Mouse (Mus musculus) E14TG2a.4 (cell line): Measurements from ENCODE around the gene Tacr2.

ENCODE experiments used
- H3K27me3 ChIP-seq: 2 replicates; pipeline ENCODE4 v1.6.1; 2014; ENCODE audit warnings: low read length, control low read depth; ENCODE audit not compliant: insufficient read depth
- H3K36me3 ChIP-seq: 2 replicates; pipeline ENCODE4 v1.6.1; 2014; ENCODE audit warnings: low read length, control low read depth; ENCODE audit not compliant: insufficient read depth
- H3K4me1 ChIP-seq: replicated peaks from 2 replicates; pipeline ENCODE4 v1.6.1; 2014; ENCODE audit warnings: low read depth, low read length, control low read depth
- H3K4me3 ChIP-seq: replicated peaks from 2 replicates; pipeline ENCODE4 v1.5.1; 2014; ENCODE audit warnings: mild to moderate bottlenecking, low read length
- H3K9me3 ChIP-seq: 2 replicates; pipeline ENCODE4 v1.6.1; 2014; ENCODE audit warnings: low read length, control low read depth
- CTCF ChIP-seq: conservative IDR thresholded peaks from 2 replicates; pipeline ENCODE4 v1.5.1; 2014; ENCODE audit warnings: low read length
- NANOG ChIP-seq: IDR thresholded peaks from 2 replicates; pipeline ENCODE4 v1.6.1; 2014; ENCODE audit warnings: borderline replicate concordance, low read length, mixed read lengths
- POU5F1 ChIP-seq: IDR thresholded peaks from 2 replicates; pipeline ENCODE4 v1.6.1; 2014; ENCODE audit warnings: low read length, borderline replicate concordance

Tacr2 gene

DNA sequence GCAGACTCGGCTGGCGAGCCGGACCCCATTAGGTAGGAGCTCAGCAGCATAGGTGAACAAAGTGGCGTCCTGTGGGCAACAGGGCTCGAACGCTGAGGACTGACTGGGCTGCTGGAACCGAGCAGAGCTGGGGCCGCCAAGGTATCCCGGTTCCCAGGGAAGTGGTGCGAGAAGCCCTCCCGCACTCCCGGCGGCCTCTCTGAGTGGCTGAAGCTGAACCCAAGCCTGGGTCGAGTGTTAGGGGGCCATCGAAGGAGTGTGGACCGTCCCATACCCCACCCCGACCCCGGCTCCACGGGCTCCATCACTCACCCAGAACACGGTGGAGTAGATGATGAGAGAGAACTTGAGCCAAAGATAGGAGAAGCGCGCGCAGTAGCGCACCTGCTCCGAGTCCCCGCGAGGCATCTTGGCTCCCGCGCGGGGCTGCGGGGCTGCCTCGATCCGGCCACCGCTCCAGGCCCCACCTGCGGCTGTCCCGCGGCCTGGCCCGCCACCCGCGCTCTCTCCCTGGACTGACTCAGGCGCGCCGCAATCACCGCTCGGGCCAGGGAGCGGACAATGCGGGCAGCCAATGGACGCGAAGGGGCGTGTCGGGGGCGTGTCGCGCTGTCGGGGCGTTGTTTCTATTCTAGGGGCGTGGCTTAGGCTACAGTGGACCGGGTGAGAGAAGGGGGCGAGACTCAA, 21.4 kb upstream of the Tacr2 start, which contains the start of gene Tspan15:
Gene Tspan15, minus strand, starts transcription at position 544 of the 687 bp plus-strand sequence.
- Histone ChIP-seq H3K36me3 (no peaks in the 10 kb centered on the region), H3K9me3 (no peaks in the 10 kb centered on the region), H3K27me3 (peaks cover 55% of the 10 kb centered on the region), H3K4me3 (peak within 1 kb of the TSS; percentile 89), H3K4me1 (peaks cover 48% of the 10 kb centered on the region)
- TF ChIP-seq NANOG (no peak), POU5F1 (no peak), CTCF (no peak)

DNA sequence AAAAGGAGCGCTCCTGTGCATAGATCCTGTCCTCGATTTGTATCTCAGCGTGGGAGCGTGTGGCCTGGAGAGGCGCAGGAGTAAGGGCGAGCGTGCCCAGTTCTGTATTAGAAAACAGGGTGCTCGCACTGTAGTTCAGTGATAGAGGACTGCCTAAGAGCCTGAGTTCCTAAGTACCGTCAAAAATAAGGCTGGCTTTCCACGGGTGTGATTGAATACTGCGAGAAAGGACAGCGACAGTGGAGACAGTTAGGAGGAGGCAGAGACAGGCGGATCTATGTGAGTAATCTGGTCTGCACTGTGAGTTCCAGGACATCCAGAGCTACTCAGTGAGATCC, 20.9 kb upstream of the Tacr2 start:
- no peaks in the 10 kb centered on the region for H3K9me3 ChIP-seq
- peaks cover 55% of the 10 kb centered on the region for H3K27me3 ChIP-seq
- peaks cover 48% of the 10 kb centered on the region for H3K4me1 ChIP-seq
- peak overlapping the region; percentile 89 for H3K4me3 ChIP-seq
- no peaks in the 10 kb centered on the region for H3K36me3 ChIP-seq
- TF ChIP-seq NANOG: no peak
- no peak for TF ChIP-seq CTCF
- TF ChIP-seq POU5F1: no peak

DNA sequence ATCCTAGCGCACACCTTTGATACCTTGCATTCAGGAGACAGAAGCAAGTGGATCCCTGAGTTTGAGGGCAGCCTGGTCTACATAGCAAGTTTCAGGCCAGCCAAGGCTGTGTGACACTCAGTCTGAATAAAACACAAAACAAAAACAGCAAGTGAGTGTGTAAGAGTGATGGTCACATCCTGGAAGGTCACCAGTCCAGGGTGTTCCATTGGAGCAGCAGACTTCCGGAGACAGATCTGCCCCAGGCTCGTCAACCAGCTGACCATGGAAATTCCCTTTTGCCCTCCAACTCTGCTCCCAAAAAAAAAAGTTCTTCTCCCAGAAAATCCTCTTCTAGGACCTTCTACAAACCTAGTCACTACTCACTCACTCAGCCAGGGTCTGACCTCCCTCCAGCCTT, 20.4 kb upstream of the Tacr2 start:
- Histone ChIP-seq H3K36me3 (no peaks in the 10 kb centered on the region), H3K4me1 (peaks cover 48% of the 10 kb centered on the region), H3K9me3 (no peaks in the 10 kb centered on the region), H3K27me3 (peaks cover 55% of the 10 kb centered on the region), H3K4me3 (no peak overlapping the region)
- TF ChIP-seq POU5F1 (no peak), CTCF (no peak), NANOG (no peak)

DNA sequence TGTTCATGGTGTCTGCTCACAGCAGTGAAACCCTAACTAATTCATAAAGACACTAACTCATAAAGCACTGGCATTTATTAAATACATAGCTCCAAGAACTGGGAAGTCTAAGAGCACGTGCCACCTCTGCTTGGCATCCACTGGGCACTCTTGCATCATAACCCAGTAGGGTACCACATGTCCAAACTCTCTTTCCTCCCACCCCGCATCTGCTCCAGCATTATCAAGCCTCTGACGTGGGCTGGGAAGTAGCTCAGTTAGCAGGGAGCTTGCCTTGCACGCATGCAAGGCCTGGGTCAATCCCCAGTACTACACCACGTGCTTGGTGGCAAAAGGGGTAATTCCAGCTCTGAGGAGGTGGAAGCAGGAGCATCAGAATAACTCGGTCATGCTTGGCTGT, 16.1 kb upstream of the Tacr2 start:
- Histone ChIP-seq H3K4me3 (no peak overlapping the region), H3K4me1 (peaks cover 61% of the 10 kb centered on the region), H3K27me3 (peaks cover 32% of the 10 kb centered on the region), H3K9me3 (no peaks in the 10 kb centered on the region), H3K36me3 (no peaks in the 10 kb centered on the region)
- TF ChIP-seq NANOG (no peak), CTCF (no peak), POU5F1 (no peak)

DNA sequence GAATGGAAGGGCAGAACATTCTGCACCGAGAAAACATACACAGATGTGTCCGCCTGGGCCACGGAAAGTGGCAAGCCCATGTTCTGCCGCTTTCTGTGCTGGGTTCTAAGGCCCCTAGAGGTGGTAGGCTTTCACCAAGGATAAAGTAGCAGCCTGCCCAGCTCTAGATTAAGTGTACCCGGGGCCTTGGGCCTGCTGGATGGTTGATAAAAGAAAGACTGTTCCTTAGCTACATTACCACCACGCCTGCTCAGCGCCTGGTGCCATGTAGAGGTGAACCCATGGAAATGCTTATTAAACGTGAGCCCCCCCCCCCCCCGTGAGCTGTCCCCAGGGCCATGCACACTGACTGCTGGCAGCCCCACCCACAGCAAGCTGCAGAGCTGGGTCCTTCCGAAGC, 15.0 kb upstream of the Tacr2 start:
- Histone ChIP-seq H3K4me3 (no peak overlapping the region), H3K9me3 (no peaks in the 10 kb centered on the region), H3K36me3 (no peaks in the 10 kb centered on the region), H3K4me1 (peaks cover 61% of the 10 kb centered on the region), H3K27me3 (peaks cover 26% of the 10 kb centered on the region)
- TF ChIP-seq NANOG: no peak
- no peak for TF ChIP-seq CTCF
- TF ChIP-seq POU5F1: no peak

DNA sequence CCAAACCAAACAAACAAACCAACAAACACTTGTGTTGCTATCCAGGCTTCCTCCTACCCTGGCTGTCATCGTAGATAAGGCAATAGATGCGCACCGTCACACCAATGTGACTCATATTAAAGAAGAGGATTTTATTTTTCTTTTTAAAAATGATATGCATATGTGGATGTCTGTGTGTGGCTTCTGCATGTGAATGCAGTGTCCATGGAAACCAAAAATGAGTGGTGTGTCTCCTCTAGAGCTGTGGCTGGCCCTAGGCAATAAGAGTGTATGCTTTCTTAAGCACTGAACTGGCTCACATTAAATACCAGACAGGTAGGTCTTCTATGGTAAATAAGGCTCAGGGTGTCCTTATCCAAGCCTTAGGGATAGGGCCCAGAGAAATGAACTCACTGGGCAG, 13.6 kb upstream of the Tacr2 start:
- Histone ChIP-seq H3K4me3 (no peak overlapping the region), H3K36me3 (no peaks in the 10 kb centered on the region), H3K9me3 (peaks cover 5% of the 10 kb centered on the region), H3K4me1 (peaks cover 53% of the 10 kb centered on the region), H3K27me3 (peaks cover 15% of the 10 kb centered on the region)
- TF ChIP-seq POU5F1: no peak
- no peak for TF ChIP-seq CTCF

DNA sequence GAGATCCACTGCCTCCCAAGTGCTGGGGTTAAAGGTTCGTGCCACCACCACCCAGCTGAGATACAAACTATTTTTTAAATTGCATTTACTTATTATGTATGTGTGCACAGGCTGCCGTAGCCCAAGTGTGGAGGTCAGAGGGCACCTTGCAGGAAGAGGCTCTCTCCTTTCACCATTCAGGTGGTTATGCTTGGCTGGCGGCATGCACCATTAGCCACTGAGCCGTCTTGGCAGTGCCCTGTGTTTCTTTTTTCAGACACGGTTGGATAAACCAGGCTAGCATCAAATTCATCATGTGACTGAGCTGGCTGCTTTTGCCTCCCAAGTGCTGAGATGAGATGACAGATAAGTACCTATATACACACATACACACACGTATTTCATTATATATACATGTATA, 13.0 kb upstream of the Tacr2 start:
- TF ChIP-seq NANOG (no peak), POU5F1 (no peak), CTCF (no peak)
- Histone ChIP-seq H3K9me3 (peaks cover 11% of the 10 kb centered on the region), H3K36me3 (no peaks in the 10 kb centered on the region), H3K4me1 (peaks cover 50% of the 10 kb centered on the region), H3K27me3 (peaks cover 14% of the 10 kb centered on the region), H3K4me3 (no peak overlapping the region)

DNA sequence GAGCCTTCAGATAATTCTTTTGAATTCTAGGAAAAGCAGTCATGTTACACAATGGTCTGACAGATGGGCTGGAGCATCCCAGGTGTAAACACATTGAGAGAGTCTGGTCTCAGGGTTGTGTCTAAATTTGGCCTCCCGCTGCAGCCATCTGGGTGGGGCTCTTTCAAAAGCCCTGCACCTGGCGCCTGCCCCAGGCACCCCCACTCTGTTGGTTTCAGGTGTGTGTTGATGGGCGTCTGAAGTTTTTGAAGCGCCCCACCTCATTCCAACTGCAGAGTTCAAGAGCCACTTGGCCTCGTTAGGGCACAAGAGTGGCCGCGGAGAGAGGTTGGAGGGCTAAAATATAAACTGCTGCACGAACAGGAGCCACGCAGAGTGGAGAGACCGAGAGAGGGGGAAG, 9.9 kb upstream of the Tacr2 start:
- TF ChIP-seq CTCF (no peak), POU5F1 (no peak), NANOG (no peak)

DNA sequence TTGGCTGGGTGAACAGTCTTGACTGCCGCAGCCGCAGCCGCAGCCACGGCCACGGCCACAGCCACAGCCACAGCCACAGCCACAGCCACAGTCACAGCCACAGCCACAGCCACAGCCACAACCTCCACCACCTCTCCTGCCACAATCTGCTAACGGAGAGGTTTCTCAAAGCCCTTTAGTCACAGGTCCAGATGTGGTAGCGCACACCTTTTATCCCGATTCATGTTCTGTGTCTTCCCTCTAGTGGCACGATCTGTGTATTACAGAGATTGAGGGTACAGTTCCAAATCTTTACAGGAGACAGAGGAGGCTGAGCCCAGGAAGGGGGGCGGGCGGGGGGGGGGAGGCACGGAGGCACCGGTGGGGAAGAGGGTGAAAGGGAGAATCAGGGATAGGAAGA, 9.3 kb upstream of the Tacr2 start:
- Histone ChIP-seq H3K9me3 (peaks cover 13% of the 10 kb centered on the region), H3K4me3 (peak overlapping the region; percentile 24), H3K27me3 (no peaks in the 10 kb centered on the region; the same call in 1 of the 2 replicates), H3K4me1 (peaks cover 40% of the 10 kb centered on the region), H3K36me3 (no peaks in the 10 kb centered on the region)
- no peak for TF ChIP-seq NANOG
- peak; percentile 35 for TF ChIP-seq CTCF

More for the DNA sequence above, 9.9 kb upstream of the Tacr2 start:
- Histone ChIP-seq H3K27me3 (no peaks in the 10 kb centered on the region), H3K4me1 (peaks cover 38% of the 10 kb centered on the region), H3K9me3 (peaks cover 13% of the 10 kb centered on the region), H3K36me3 (no peaks in the 10 kb centered on the region), H3K4me3 (peak overlapping the region; percentile 24)
